Mouse (Mus musculus): ENCODE results near the gene Metap2.

Metap2 gene

GRCm38 (mm10) chr10:93911326-93911725 lies 14.4 kb upstream of the Metap2 start:
- no peak for DNase-seq (ENCODE audit: low read depth, low spot score)

- no peak for DNase-seq (ENCODE audit: low read depth, low spot score)
These were observed 13.0 kb upstream of the Metap2 start for GRCm38 (mm10) chr10:93909811-93910446.

GRCm38 (mm10) chr10:93909015-93909414 lies 12.1 kb upstream of the Metap2 start:
- no peak for DNase-seq (ENCODE audit: low read depth, low spot score)

GRCm38 (mm10) chr10:93908540-93908939 lies 11.6 kb upstream of the Metap2 start:
- no peak for DNase-seq (ENCODE audit: low read depth, low spot score)

- no peak for DNase-seq (ENCODE audit: low read depth, low spot score)
These were observed 10.5 kb upstream of the Metap2 start for GRCm38 (mm10) chr10:93907376-93907775.

- no peak for DNase-seq (ENCODE audit: low read depth, low spot score)
These were observed 3.0 kb upstream of the Metap2 start for GRCm38 (mm10) chr10:93899907-93900306.

- no peak for DNase-seq (ENCODE audit: low read depth, low spot score)
These were observed 2.4 kb upstream of the Metap2 start for GRCm38 (mm10) chr10:93899303-93899702.

GRCm38 (mm10) chr10:93892551-93892950 lies 4.3 kb downstream of the Metap2 start:
- DNase-seq (ENCODE audit: low read depth, low spot score): no peak

GRCm38 (mm10) chr10:93891031-93891430 lies 5.9 kb downstream of the Metap2 start:
- DNase-seq (ENCODE audit: low read depth, low spot score): no peak

- DNase-seq (ENCODE audit: low read depth, low spot score): no peak
These were observed 6.3 kb downstream of the Metap2 start for GRCm38 (mm10) chr10:93890565-93890964.

- DNase-seq (ENCODE audit: low read depth, low spot score): no peak
These were observed 6.9 kb downstream of the Metap2 start for GRCm38 (mm10) chr10:93889976-93890375.

GRCm38 (mm10) chr10:93889579-93889950 lies 7.3 kb downstream of the Metap2 start:
- peak; percentile 90 for DNase-seq (ENCODE audit: low read depth, low spot score)

- peak; percentile 61 for DNase-seq (ENCODE audit: low read depth, low spot score)
These were observed 7.8 kb downstream of the Metap2 start for GRCm38 (mm10) chr10:93888935-93889578.

GRCm38 (mm10) chr10:93888590-93888934 lies 8.3 kb downstream of the Metap2 start:
- DNase-seq (ENCODE audit: low read depth, low spot score): no peak

GRCm38 (mm10) chr10:93885839-93886477 lies 10.9 kb downstream of the Metap2 start:
- DNase-seq (ENCODE audit: low read depth, low spot score): no peak

- no peak for DNase-seq (ENCODE audit: low read depth, low spot score)
These were observed 14.0 kb downstream of the Metap2 start for GRCm38 (mm10) chr10:93882738-93883364.

- DNase-seq (ENCODE audit: low read depth, low spot score): no peak
These were observed 15.0 kb downstream of the Metap2 start for GRCm38 (mm10) chr10:93881918-93882317.

- DNase-seq (ENCODE audit: low read depth, low spot score): no peak
These were observed 18.2 kb downstream of the Metap2 start for GRCm38 (mm10) chr10:93878732-93879131.

- DNase-seq (ENCODE audit: low read depth, low spot score): no peak
These were observed 20.1 kb downstream of the Metap2 start for GRCm38 (mm10) chr10:93876772-93877171.

GRCm38 (mm10) chr10:93868886-93869285 lies 28.0 kb downstream of the Metap2 start:
- DNase-seq (ENCODE audit: low read depth, low spot score): no peak

GRCm38 (mm10) chr10:93868401-93868800 lies 28.5 kb downstream of the Metap2 start:
- DNase-seq (ENCODE audit: low read depth, low spot score): no peak

- DNase-seq (ENCODE audit: low read depth, low spot score): no peak
These were observed 40.8 kb downstream of the Metap2 start for GRCm38 (mm10) chr10:93856095-93856494.

GRCm38 (mm10) chr10:93855126-93855525 lies 41.8 kb downstream of the Metap2 start:
- DNase-seq (ENCODE audit: low read depth, low spot score): no peak
